Mouse (Mus musculus) B cell, adult 67 days (primary cell): ENCODE data around the gene Smok2a. TPM values are rescaled to one million over a fixed set of nuclear protein-coding genes. Genes with fewer than 3 reads are reported as not detected.

Experiments
- total RNA-seq, 2 experiments: library from RNA; stranded (reverse); gene quantifications; 4 replicates each; pipeline ENCODE4 v1.2.4; 2023

Smok2a gene
- total RNA-seq: not detected

DNA sequence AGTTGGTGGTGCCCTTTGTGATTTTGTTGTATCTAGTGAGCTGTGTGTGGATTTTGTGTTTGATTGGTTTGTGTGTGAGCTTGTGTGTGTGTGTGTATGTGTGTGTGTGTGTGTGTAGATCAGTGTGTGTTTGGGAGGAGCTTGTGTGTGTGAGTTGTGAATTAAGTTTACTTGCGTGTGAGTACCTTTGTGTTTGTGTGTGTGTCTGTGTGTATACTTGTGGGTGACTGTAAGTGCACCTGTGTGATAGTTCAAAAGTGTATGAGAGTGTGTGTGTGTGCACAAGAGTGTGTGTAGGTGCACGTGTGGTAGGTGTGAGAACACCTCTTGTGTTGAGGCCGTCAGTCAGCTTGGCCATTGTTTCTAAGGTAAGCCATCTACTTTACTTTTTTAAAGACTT, at the start of gene Smok2a:
Smok2a (plus strand) TSS at position 301 of the 400 bp plus-strand sequence.

DNA sequence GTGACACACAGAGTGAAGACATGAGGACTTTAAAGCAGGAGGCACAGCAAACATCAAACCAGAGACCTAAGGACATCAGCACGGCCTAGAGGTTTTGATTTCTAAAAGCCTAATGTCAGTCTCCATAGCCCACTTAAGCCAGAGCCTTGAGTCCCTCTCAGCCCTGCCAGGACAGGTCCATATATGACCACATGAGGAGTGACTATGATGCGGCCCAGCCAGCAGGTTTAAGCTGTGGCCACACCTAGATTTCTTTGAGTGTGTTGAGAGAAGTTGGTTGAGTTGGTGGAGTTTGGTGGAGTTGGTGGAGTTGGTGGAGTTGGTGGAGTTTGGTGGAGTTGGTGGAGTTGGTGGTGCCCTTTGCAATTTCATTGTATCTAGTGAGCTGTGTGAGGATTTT, 9.0 kb downstream of the Smok2a start, which contains the start of gene Smok2b:
Smok2b (plus strand) TSS at position 301 of the 400 bp plus-strand sequence.

Other genes starting within 250 kb of the Smok2a start
- 100 to 1,000 TPM; 117 to 123 TPM for gene Wtap, start 227.0 kb upstream of the Smok2a start, total RNA-seq
- gene Sod2, start 214.3 kb upstream of the Smok2a start, total RNA-seq: 10 to 100 TPM; 89.3 to 95.3 TPM
- under 1 TPM in 1 of 2 experiments, not detected in 1; 0.59 TPM for gene Gpr31b, start 168.9 kb upstream of the Smok2a start, total RNA-seq
- gene Tcp10b, start 160.1 kb upstream of the Smok2a start, total RNA-seq: not detected
- not detected for gene Unc93a, start 89.4 kb upstream of the Smok2a start, total RNA-seq
- not detected for gene Smok2b, start 9.1 kb downstream of the Smok2a start, total RNA-seq
- not detected for gene Tcp10c, start 133.4 kb downstream of the Smok2a start, total RNA-seq